Mouse (Mus musculus) lung, postnatal 4 days (tissue): ENCODE results near the gene Ccdc78.

Experiments used
- DNase-seq, 2 experiments: peaks; one replicate each; pipeline ENCODE4 v3.0.0; 2021

The Ccdc78 gene

DNA sequence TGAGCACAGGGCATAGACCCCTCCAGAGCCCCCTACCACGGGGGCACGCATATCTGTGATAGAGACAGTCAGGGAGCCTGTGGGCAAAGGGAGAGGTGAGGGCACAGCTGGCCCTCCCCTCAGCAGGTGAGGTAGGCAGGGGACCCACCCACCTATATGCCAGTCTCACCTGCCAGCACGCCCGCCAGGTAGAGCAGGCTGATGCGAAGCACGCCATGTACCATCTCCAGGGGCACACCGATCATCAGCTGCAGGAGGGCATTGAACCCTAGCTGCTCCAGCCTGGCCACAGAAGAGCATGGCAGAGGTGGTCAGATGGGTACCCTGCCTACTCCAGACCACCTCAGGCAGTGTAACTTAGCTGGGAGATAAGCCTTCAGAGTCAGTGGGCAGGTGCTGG, 48.9 kb downstream of the Ccdc78 start:
- no peak for DNase-seq

DNA sequence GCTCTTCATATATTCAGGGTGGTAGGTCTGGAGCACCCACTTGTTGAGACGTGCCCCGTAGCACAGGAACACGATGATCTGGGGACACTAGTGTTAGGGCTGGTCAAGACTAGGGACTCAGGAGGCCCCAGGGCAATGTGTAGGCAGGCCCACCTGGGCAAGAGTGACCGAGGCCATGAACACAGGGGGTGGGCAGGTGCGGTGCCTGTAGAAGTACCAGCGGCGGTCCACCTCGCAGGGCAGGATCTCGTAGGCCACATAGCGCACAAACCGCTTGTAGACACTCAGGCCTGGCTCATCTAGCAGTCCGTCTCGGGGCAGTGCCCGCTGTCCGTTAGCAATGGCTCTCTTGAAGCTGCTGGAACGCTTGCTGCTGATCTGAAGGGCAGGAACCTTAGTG, 49.4 kb downstream of the Ccdc78 start:
- no peak for DNase-seq

DNA sequence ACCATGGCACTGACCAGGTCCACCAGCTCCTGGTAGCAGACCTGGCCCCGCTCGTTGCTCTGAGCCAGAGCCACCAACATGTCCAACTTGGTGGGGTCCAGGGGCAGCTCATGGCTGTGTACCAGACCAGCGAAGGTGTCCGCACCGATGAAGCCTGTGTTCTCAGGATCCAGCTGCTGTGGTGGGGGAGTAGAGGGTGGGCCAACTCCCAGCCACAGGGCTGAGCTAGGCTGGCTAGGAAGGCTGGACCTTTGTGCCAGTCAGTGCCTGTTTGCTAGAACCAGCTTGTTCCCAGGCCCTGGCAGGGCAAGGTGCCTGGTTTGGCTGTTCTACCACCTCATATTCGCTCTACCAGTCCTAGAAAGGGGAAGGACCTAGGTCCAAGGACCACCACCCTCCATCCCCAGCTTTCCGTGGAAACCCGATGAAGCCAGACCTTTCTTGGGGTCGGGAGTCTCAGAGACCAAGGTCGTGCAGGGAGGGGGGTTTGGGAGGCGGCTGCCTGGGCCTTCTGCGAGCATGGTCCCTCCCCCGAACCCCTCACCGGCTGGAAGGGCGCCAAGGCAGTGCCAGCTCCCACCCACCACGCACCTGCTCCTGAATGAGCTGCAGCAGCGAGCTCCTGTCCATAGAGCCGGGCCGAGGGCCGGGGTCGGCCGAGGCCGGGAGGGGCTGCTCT, 50.2 kb downstream of the Ccdc78 start:
- DNase-seq: no peak

DNA sequence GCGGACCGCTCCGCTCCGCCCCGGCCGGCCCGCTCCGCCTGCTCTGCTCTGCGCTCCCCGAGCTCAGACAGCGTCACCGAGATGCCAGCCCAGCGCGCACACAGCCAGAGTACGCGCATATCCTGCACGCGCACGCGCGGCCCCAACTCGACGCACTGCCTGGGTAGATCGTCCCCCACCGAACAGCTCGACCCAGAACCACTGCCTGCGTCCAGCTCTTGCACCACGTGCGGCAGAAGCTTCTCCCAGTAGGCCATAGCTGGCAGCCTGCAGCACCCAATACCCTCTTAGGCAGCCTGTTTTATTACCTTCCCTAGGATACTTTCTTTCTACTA, 50.7 kb downstream of the Ccdc78 start, which contains the start of gene Rhbdl1:
Gene Rhbdl1, minus strand, starts transcription at position 220 of the 335 bp plus-strand sequence.
- DNase-seq: peak; percentile 66 to 80

DNA sequence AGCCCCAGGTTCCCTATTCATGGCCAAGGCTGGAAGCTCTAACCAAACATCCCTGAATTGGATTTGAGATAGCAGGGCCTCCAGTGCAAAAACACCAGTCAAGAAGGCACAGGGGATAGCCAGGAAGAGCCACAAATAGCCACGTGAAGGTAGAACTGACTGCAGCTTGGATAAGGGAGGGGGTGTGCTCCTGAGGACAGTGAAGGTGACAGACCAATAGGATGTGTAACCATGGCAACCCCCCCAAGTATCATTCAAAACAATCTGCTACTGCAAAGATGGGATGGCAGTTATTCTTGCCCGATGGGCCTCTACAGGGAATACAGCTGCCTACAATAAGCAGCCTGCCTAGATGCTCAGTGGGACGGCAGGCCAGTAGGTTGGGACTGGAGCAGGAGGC, 51.2 kb downstream of the Ccdc78 start:
- no peak for DNase-seq

DNA sequence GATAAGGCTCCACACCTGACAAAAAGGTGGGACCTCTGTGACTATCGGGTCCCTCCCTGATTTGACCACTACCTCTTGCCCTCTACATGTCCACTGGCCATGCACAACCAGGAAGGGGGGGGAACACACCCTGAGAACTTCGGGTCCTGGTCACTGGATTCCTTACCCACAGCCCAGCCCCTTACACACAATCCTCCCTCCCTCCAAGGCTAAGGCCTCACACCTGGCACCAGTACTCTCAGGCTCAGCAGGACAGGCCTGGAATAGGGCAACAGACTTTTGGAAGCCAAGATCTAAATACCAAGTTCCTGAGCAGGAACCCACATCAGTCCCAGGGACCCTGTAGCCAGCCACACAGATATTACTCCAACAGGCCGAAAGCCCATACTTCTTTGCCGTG, 52.5 kb downstream of the Ccdc78 start:
- DNase-seq: no peak

DNA sequence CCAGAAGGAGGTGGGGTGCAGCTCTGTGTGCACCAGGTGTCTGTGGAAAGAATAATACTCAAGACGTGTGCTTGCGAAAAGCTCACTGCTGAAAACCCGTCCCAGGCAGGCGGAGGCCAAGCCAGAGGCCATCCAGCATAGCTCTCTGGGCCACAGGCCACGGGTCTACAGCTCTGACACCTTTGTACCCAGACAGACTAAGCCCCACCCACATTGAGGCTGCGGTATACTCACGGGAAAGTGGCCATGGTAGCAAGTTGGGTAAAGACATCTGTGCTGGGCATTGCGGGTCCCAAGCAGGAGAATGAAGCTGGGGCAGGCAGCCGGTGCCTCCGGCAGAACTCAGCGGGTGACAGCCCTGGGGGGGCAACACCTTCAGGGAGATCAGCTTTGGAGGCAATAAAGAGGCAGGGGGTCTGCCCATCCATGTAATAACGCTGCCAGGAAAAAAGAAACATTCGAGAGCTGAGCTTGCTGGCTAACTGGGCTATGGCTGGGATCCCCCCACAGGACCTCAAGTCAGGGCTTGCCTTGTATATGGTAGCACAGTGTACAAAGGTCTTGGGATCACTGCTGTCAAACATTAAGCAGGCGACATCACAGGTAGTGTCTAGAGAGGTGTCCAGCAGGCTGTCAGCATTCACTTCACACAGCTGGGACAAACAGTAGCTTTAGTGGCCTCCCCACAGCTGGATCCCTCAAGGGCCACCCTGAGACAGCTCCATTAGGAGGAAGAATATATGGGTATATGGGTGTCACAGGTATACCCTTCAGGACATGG, 53.3 kb downstream of the Ccdc78 start:
- DNase-seq: no peak
